Mouse (Mus musculus) forebrain, embryonic 14.5 days (tissue): ENCODE measurements around the gene Arl1. TPM values are rescaled to one million over a fixed set of nuclear protein-coding genes. Genes with fewer than 3 reads are reported as not detected.

Experiments
- ATAC-seq: fragments of 200-750 bp; cut with Nextera tagmentation; 2 replicates; pipeline ENCODE4 v1.8.0; 2017; ENCODE audit warnings: mild to moderate bottlenecking, moderate library complexity
- DNase-seq: peaks from one replicate; pipeline ENCODE4 v3.0.0-alpha.2; 2015; ENCODE audit warnings: low spot score
- H3K27ac ChIP-seq: fragments of 300-500 bp; sonication (generic); 2 replicates; pipeline ENCODE4 v1.5.1; 2014; ENCODE audit warnings: low read depth, mild to moderate bottlenecking, control low read depth, low read length, moderate library complexity
- H3K27me3 ChIP-seq: fragments of 300-500 bp; sonication (generic); replicated peaks from 2 replicates; pipeline ENCODE4 v1.6.1; 2014; ENCODE audit warnings: low read length, control low read depth, mixed read lengths; ENCODE audit not compliant: control insufficient read depth, insufficient read depth
- H3K36me3 ChIP-seq: fragments of 300-500 bp; sonication (generic); 2 replicates; pipeline ENCODE4 v1.6.1; 2014; ENCODE audit warnings: low read length, control low read depth; ENCODE audit not compliant: control insufficient read depth, insufficient read depth
- H3K4me1 ChIP-seq: fragments of 300-500 bp; sonication (generic); 2 replicates; pipeline ENCODE4 v1.6.1; 2014; ENCODE audit warnings: antibody characterized with exemption, low read length, control low read depth; ENCODE audit not compliant: control insufficient read depth, insufficient read depth
- H3K4me2 ChIP-seq: fragments of 300-500 bp; sonication (generic); 2 replicates; pipeline ENCODE4 v1.6.1; 2014; ENCODE audit warnings: mild to moderate bottlenecking, control low read depth, low read length
- H3K4me3 ChIP-seq: fragments of 300-500 bp; sonication (generic); 2 replicates; pipeline ENCODE4 v1.5.1; 2014; ENCODE audit warnings: low read depth, low read length, control low read depth
- H3K9ac ChIP-seq: fragments of 300-500 bp; sonication (generic); 2 replicates; pipeline ENCODE4 v1.6.1; 2014; ENCODE audit warnings: mild to moderate bottlenecking, low read length, control low read depth, moderate library complexity
- H3K9me3 ChIP-seq: fragments of 300-500 bp; sonication (generic); replicated peaks from 2 replicates; pipeline ENCODE4 v1.6.1; 2016; ENCODE audit warnings: low read length, control low read depth, mixed read lengths; ENCODE audit not compliant: control insufficient read depth
- WGBS: fragments of 180-500 bp; shearing (Covaris S2); extraction: QIAGEN DNeasy Blood & Tissue Kit; methylation state at CpG from one replicate; pipeline ENCODE4 v1.1.7; 2014; 5-methylcytosine and 5-hydroxymethylcytosine counted together
- polyA plus RNA-seq: library from polyadenylated mRNA; unstranded; fragments of >200 nt; fragmentation: Nextera tagmentation; extraction: Ambion mirVana; gene quantifications from 2 replicates; pipeline ENCODE4 v1.2.1, GENCODE M21; 2014

Arl1 gene
- polyA plus RNA-seq, result 155 and 177 TPM in 2 replicates

DNA sequence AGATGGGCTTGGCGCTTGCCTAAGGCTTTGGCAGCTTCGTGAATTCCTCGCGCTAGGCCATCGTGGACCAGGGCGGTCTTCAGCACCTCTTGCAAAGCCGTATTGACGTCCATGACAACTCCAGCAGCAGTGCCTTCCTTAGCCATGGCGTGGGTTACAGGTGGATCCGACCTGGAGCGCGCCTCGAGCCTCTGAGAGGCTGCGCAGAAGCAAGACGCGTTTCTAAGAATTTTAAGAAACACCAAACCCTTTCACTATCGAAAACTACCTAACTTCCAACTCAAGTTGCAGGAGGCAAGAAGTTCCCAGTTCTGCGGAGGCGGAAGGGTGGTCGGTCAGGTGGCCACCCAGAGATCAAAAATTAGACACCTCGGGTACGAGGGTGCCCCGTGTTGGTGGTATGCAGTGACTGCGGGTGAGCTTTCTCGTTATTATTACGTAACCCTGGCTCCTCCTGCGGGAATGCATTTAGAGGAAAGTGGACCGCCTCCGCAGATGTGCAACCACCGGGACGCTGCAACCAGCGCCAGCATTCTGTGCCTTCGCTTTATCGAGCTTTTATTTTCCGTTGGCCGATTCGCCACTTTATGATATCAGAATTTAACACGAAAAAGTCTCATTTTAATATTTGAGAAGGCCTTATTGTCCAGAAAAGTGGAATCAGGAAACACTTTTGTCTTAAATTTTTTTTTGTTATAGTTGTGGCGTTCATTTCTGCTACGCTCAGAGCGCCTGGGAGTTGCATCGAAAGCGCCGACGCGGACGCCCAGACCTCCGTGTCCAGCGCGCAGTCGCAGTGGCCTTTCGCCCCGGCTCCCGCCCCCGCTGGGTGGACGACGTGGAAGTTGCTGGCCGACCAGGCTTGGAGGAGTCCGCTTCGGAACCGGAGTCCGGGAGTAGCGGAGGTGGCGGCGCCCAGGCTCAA is at the start of gene Arl1:
Gene Arl1, plus strand, starts transcription at position 288 of the 925 bp plus-strand sequence.
- H3K9ac ChIP-seq, result peak within 1 kb of the TSS; percentile 85
- ATAC-seq, result peak; percentile 96
- no peaks in the 10 kb centered on the region for H3K27me3 ChIP-seq
- WGBS, result under 1% methylated on average over 65 of the region's 65 CpGs
- no peaks in the 10 kb centered on the region for H3K9me3 ChIP-seq
- H3K27ac ChIP-seq, result peak within 1 kb of the TSS; percentile 52; the same call in 1 of the 2 replicates
- peak within 1 kb of the TSS; percentile 78 for H3K4me3 ChIP-seq
- no peaks in the 10 kb centered on the region for H3K36me3 ChIP-seq
- H3K4me1 ChIP-seq, result peaks cover 6% of the 10 kb centered on the region
- H3K4me2 ChIP-seq, result peak within 1 kb of the TSS; percentile 89
- DNase-seq, result peak; percentile 96

DNA sequence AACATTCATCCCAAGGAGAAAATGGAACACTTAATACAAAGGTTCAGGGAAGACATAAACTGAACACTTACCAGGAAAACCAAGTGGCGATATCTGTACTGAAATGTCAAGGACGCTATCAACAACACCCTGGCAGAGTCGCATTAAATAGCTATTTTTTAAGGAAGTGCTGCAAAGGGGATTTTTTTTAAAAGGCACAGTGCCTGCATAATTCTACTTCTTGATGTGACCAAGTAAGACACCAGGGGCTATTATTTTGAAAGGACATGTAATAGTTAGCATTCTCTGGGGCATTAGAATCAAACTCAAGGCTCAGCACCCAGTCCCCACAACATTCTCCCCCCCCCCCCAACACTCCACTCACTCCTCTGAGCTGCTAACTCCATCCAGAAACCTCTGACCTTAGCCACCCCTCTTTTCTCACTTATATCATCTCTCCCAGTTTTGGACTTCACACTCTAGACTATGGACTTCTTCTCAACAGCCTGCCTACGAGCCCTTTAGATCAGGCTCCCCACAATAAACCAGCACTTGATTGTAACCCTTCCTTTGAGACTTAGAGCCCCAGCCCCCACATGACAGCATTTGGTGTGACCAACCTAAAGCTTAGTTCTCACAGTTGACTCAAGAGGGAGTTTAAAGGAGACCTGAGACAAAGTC is 47.6 kb upstream of the Arl1 start:
- H3K4me3 ChIP-seq, result no peak overlapping the region
- DNase-seq, result no peak
- WGBS, result 72% methylated on average over 4 of the region's 4 CpGs
- no peak overlapping the region for H3K4me2 ChIP-seq
- H3K36me3 ChIP-seq, result no peaks in the 10 kb centered on the region
- no peaks in the 10 kb centered on the region for H3K4me1 ChIP-seq
- no peaks in the 10 kb centered on the region for H3K27me3 ChIP-seq
- no peak overlapping the region for H3K27ac ChIP-seq
- no peak overlapping the region for H3K9ac ChIP-seq
- no peaks in the 10 kb centered on the region for H3K9me3 ChIP-seq
- no peak for ATAC-seq

DNA sequence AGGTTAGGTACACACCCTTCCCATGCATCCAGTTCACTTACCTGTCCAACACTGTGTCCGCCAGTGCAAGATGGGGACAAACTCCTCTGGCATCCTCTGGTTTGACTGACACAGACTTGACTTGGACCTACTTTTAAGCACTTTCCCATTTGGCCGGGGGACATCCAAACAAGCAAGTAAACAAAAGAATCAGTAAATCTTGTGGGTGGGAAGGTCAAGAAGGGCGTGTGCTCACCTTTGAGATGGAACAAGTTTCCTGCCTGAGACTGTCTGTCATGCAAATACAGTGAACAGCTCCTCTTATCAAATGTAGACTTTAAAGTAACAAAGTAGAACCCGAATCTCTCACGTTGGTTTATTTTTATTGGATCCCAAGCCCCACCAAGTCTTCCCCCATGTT is 45.7 kb upstream of the Arl1 start, which contains the start of gene Spic:
Gene Spic, minus strand, starts transcription at position 91 of the 400 bp plus-strand sequence.
- 76% methylated on average over 5 of the region's 5 CpGs for WGBS
- Histone ChIP-seq H3K9me3 (no peaks in the 10 kb centered on the region), H3K36me3 (no peaks in the 10 kb centered on the region), H3K27me3 (no peaks in the 10 kb centered on the region), H3K4me2 (no peak within 1 kb of the TSS), H3K4me1 (no peaks in the 10 kb centered on the region), H3K9ac (no peak within 1 kb of the TSS), H3K4me3 (no peak within 1 kb of the TSS), H3K27ac (no peak within 1 kb of the TSS)
- ATAC-seq, result no peak
- no peak for DNase-seq

DNA sequence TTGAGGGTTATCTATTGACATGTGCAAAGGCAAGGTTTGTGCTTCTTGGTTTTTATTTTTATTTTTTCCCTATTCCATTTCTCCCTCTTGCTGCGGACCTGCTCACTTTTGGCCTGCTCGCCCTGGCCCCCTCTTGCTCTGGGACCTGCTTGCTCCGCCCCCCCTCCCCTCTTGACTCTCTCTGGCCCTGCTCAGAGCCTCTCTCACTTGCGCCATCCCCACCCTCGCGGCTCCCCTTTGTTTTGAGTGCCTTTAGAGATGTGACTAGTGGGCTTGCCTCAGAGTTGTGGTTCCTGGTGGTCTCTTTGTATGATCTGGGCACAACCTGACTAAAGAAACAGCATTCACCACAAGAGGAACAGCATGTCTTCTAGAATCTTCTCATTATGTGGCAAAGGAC is 29.7 kb upstream of the Arl1 start:
- no peak for ATAC-seq
- DNase-seq, result no peak
- no peak overlapping the region for H3K27ac ChIP-seq
- 81% methylated on average over 6 of the region's 6 CpGs for WGBS
- no peak overlapping the region for H3K9ac ChIP-seq
- no peaks in the 10 kb centered on the region for H3K36me3 ChIP-seq
- H3K4me1 ChIP-seq, result no peaks in the 10 kb centered on the region
- no peaks in the 10 kb centered on the region for H3K9me3 ChIP-seq
- no peaks in the 10 kb centered on the region for H3K27me3 ChIP-seq
- no peak overlapping the region for H3K4me2 ChIP-seq
- no peak overlapping the region for H3K4me3 ChIP-seq

DNA sequence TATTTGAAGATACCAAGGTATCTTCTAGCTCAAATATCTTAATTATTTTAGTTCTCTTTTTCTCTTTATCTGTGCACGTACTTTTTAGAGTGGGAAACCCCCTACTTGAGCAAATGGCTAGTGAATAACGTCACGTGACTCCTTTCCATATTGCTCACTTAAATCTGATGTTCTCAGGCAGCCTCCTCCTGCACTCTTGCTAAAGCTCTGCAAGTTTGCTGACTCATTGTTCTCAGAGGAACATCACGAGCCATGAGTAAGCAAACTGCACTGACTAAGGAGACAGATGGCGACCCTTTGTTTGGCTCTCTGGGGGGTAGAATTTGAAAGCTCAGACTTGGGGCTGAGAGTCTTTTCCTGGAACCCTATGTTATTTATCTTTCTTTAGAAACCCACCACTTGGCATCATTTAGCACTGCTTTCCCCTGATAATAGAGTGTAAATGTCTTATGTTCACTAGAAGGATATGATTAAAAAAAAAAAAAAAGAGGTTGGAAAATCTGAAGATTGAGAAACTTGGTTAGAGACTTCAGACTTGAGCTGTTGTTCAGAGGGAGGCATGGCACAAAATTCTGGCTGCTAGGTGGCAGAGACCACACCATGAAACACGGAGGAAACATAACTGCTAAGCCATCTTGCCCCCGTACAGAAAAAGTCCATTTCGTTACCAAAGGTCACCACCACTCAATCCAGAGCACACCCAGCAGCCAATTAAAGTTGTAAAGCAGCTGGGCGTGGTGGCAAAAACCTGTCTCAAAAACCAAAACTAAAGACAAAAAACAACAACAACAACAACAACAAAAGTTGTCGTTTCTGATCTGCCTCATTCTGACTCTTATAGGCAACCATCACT is 21.8 kb upstream of the Arl1 start:
- H3K27ac ChIP-seq, result no peak overlapping the region
- no peak overlapping the region for H3K4me2 ChIP-seq
- DNase-seq (peak; percentile 31), ATAC-seq (no peak)
- H3K36me3 ChIP-seq, result no peaks in the 10 kb centered on the region
- no peaks in the 10 kb centered on the region for H3K9me3 ChIP-seq
- WGBS, result 63% methylated on average over 10 of the region's 10 CpGs
- no peaks in the 10 kb centered on the region for H3K27me3 ChIP-seq
- no peak overlapping the region for H3K4me3 ChIP-seq
- no peak overlapping the region for H3K9ac ChIP-seq
- H3K4me1 ChIP-seq, result no peaks in the 10 kb centered on the region

DNA sequence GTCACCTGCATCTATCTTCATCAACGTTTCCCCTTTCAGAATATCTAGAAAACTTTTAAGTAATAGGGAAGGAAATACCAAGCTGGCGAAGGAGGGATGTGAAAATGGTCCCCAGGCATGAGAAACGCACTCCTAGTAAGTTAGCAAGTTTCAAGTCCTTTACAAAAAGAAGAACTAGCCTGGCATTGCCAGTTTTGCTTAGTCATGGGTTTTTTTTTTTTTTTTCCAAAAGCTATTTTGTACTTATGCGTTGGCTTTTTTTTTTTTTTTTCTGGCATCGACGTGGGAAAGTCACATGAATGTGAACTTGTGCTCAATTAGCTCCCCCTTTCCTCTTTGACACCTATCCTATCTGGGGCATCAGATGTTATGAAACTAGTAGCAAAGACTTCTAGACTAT is 18.3 kb upstream of the Arl1 start:
- H3K9ac ChIP-seq, result no peak overlapping the region
- no peak overlapping the region for H3K4me3 ChIP-seq
- no peaks in the 10 kb centered on the region for H3K36me3 ChIP-seq
- DNase-seq (no peak), ATAC-seq (no peak)
- 84% methylated on average over 6 of the region's 6 CpGs for WGBS
- H3K27ac ChIP-seq, result no peak overlapping the region
- no peaks in the 10 kb centered on the region for H3K9me3 ChIP-seq
- H3K27me3 ChIP-seq, result no peaks in the 10 kb centered on the region
- no peaks in the 10 kb centered on the region for H3K4me1 ChIP-seq
- H3K4me2 ChIP-seq, result no peak overlapping the region

DNA sequence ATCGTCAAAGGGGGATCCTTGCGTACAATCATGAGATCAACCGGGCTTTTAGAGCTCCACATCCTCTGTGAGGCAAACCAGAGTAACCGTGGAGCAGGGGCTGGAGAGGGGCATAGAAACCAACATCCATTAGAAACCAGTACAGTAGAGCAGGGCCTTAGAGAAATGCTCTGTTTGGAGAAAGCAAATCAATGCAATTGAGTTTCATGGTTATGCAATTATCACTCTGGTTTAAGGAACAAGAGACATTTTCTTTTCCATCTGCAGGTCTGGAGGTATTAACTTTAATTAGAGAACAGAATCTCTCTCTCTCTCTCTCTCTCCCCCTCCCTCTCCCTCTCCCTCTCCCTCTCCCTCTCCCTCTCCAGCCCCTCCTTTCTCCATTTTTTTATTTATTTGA is 15.9 kb upstream of the Arl1 start:
- ATAC-seq (no peak), DNase-seq (no peak)
- Histone ChIP-seq H3K4me3 (no peak overlapping the region), H3K4me2 (no peak overlapping the region), H3K27me3 (no peaks in the 10 kb centered on the region), H3K9ac (no peak overlapping the region), H3K27ac (no peak overlapping the region), H3K36me3 (no peaks in the 10 kb centered on the region), H3K9me3 (no peaks in the 10 kb centered on the region), H3K4me1 (no peaks in the 10 kb centered on the region)
- WGBS, result 85% methylated on average over 4 of the region's 4 CpGs

DNA sequence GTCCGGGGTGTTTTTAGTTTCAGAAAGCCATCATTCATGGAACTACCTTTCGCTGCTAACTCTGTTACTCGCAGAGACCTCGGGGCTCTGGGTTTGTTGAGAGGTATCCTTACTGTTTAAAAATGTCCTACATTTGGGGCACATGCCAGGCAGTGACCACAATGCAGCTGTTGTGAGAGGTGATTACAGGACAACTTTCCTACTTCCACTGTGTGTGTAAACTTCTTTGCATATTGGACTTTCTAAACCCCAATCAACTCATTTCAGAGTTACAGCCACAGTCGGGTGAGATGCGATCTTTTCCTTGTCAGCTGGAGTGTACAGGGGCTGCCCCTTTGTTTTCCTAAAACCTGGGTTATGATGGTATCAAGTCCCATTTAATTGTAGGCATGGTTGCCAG is 15.0 kb upstream of the Arl1 start:
- ATAC-seq (no peak), DNase-seq (no peak)
- Histone ChIP-seq H3K4me2 (no peak overlapping the region), H3K9me3 (no peaks in the 10 kb centered on the region), H3K4me3 (no peak overlapping the region), H3K27me3 (no peaks in the 10 kb centered on the region), H3K4me1 (no peaks in the 10 kb centered on the region), H3K9ac (no peak overlapping the region), H3K27ac (no peak overlapping the region), H3K36me3 (no peaks in the 10 kb centered on the region)
- 68% methylated on average over 6 of the region's 6 CpGs for WGBS
